Mouse (Mus musculus) G1E (cell line): Measurements from ENCODE around the gene Dicer1.

ENCODE experiments used
- CTCF ChIP-seq: IDR thresholded peaks from 2 replicates; pipeline ENCODE4 v1.5.1; 2012; ENCODE audit warnings: low read depth, low read length, inconsistent platforms, mixed read lengths
- GATA2 ChIP-seq: IDR thresholded peaks from 2 replicates; pipeline ENCODE4 v1.6.1; 2012; ENCODE audit warnings: low read depth, low read length, inconsistent platforms, borderline replicate concordance

- TF ChIP-seq GATA2, result no peak
- TF ChIP-seq CTCF, result no peak
Measured at GRCm38 (mm10) chr12:104642337-104642736, 109.4 kb downstream of the Dicer1 start.
